Mouse (Mus musculus) neural tube, embryonic 11.5 days (tissue): ENCODE measurements around the gene Gm11549. TPM values are rescaled to one million over a fixed set of nuclear protein-coding genes. Genes with fewer than 3 reads are reported as not detected.

Experiments
- ATAC-seq: fragments of 200-750 bp; cut with Nextera tagmentation; 2 replicates; pipeline ENCODE4 v1.8.0; 2017; ENCODE audit warnings: moderate number of reproducible peaks, mild to moderate bottlenecking, moderate TSS enrichment, moderate library complexity; ENCODE audit not compliant: insufficient read depth, low FRiP score, low TSS enrichment
- DNase-seq: peaks from one replicate; pipeline ENCODE4 v3.0.0-alpha.2; 2015; ENCODE audit warnings: low spot score
- H3K27ac ChIP-seq: fragments of 300-500 bp; sonication (generic); 2 replicates; pipeline ENCODE4 v1.5.1; 2014; ENCODE audit warnings: low read depth, mild to moderate bottlenecking, low read length
- H3K27me3 ChIP-seq: fragments of 300-500 bp; sonication (generic); 2 replicates; pipeline ENCODE4 v1.6.1; 2014; ENCODE audit warnings: mild to moderate bottlenecking, low read length, mixed read lengths; ENCODE audit not compliant: control insufficient read depth, insufficient read depth
- H3K36me3 ChIP-seq: fragments of 300-500 bp; sonication (generic); 2 replicates; pipeline ENCODE4 v1.6.1; 2014; ENCODE audit warnings: mild to moderate bottlenecking, low read length, moderate library complexity, mixed read lengths; ENCODE audit not compliant: control insufficient read depth, insufficient read depth
- H3K4me1 ChIP-seq: fragments of 300-500 bp; sonication (generic); 2 replicates; pipeline ENCODE4 v1.6.1; 2014; ENCODE audit warnings: low read length, mixed read lengths; ENCODE audit not compliant: control insufficient read depth, insufficient read depth
- H3K4me2 ChIP-seq: fragments of 300-500 bp; sonication (generic); 2 replicates; pipeline ENCODE4 v1.6.1; 2014; ENCODE audit warnings: low read depth, mild to moderate bottlenecking, moderate library complexity
- H3K4me3 ChIP-seq: fragments of 300-500 bp; sonication (generic); 2 replicates; pipeline ENCODE4 v1.5.1; 2014; ENCODE audit warnings: low read depth, low read length
- H3K9ac ChIP-seq: fragments of 300-500 bp; sonication (generic); 2 replicates; pipeline ENCODE4 v1.6.1; 2014; ENCODE audit warnings: mild to moderate bottlenecking, low read length
- H3K9me3 ChIP-seq: fragments of 300-500 bp; sonication (generic); 2 replicates; pipeline ENCODE4 v1.6.1; 2016; ENCODE audit warnings: low read length; ENCODE audit not compliant: control insufficient read depth
- WGBS: fragments of 180-500 bp; shearing (Covaris S2); extraction: QIAGEN DNeasy Blood & Tissue Kit; methylation state at CpG from one replicate; pipeline ENCODE4 v1.1.7; 2014; 5-methylcytosine and 5-hydroxymethylcytosine counted together
- polyA plus RNA-seq: library from polyadenylated mRNA; unstranded; fragments of >200 nt; fragmentation: Nextera tagmentation; extraction: Ambion mirVana; gene quantifications from 2 replicates; pipeline ENCODE4 v1.2.1, GENCODE M21; 2014

Gm11549 gene
- polyA plus RNA-seq, 1 experiment from 2014 or later: 0.16 TPM

GRCm38 (mm10) chr3:36480486-36480885, 41.1 kb downstream of the Gm11549 start:
- Histone ChIP-seq H3K27me3 (no peaks in the 10 kb centered on the region), H3K4me1 (peaks cover 9% of the 10 kb centered on the region), H3K36me3 (no peaks in the 10 kb centered on the region), H3K4me2 (no peak overlapping the region), H3K9me3 (no peaks in the 10 kb centered on the region), H3K27ac (no peak overlapping the region), H3K4me3 (no peak overlapping the region), H3K9ac (no peak overlapping the region)
- DNase-seq: no peak
- WGBS: 79% methylated on average over 2 of the region's 2 CpGs
- no peak for ATAC-seq

- Histone ChIP-seq H3K27ac (no peak overlapping the region), H3K4me3 (no peak overlapping the region), H3K4me1 (peaks cover 9% of the 10 kb centered on the region), H3K9ac (no peak overlapping the region), H3K27me3 (no peaks in the 10 kb centered on the region), H3K36me3 (no peaks in the 10 kb centered on the region), H3K4me2 (no peak overlapping the region), H3K9me3 (no peaks in the 10 kb centered on the region)
- 75% methylated on average over 8 of the region's 8 CpGs for WGBS
- ATAC-seq (no peak), DNase-seq (no peak)
Observed at GRCm38 (mm10) chr3:36478776-36479175, 42.8 kb downstream of the Gm11549 start.

DNA sequence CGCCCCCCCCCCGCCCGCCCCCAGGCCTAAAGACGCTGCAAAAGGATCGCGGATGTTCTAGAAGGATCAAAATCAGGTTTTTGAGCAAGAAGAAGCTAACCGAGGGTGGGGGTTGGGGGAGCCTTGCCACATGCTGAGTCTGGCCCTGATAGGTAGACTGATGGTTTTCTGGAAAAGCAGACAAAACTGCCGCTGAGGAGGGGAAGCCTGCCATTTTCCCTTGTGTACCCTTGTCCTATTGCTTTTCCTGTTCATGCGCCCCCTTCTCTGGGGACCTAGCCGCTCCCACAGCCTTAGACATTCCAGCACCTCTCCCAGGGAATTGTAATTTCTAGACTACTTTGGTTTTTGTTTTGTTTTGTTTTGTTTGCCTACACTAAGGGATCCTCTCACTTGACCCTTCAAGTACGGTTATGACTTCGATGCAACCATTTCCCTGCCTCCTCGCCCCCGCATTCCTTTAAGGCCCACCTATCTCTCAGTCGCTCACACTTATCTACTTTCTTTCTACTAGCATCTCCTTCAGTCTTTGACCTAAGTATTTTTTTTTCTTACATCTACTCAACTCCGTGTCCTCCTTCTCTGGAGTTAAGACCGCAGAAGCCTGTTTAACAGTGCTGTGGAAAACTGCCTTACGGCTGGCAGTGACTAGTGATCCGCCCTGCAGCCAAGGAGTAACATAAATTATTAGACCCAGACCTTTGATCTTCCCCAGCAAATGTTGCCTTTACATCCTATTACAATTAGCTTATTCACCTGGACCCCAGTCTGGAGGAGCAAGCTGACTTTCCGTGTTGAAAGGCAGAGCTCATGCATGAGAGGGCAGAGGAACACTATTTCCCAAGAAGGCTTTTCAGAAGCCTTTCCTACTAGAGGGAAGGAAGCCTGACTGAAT, 45.1 kb downstream of the Gm11549 start:
- no peak overlapping the region for H3K27ac ChIP-seq

GRCm38 (mm10) chr3:36475532-36476087, 46.0 kb downstream of the Gm11549 start, which contains the start of the genes Anxa5 and 1810062G17Rik:
Gene Anxa5 (minus strand): TSS chr3:36475894.
Gene 1810062G17Rik (plus strand): TSS chr3:36475937.
- DNase-seq (peak; percentile 94), ATAC-seq (peak; percentile 98)
- Histone ChIP-seq H3K4me3 (peak within 1 kb of the TSS; percentile 60), H3K4me2 (peak within 1 kb of the TSS; percentile 95), H3K27me3 (no peaks in the 10 kb centered on the region), H3K9ac (peak within 1 kb of the TSS; percentile 79), H3K9me3 (no peaks in the 10 kb centered on the region), H3K27ac (peak within 1 kb of the TSS; percentile 44; the same call in 1 of the 2 replicates), H3K36me3 (no peaks in the 10 kb centered on the region), H3K4me1 (0 out of 2 replicates have a peak, but pooled peaks cover 5% of the 10 kb centered on the region)
- 0% methylated on average over 32 of the region's 32 CpGs for WGBS

More for the DNA sequence above, 45.1 kb downstream of the Gm11549 start:
- 30% methylated on average over 20 of the region's 20 CpGs for WGBS
- no peaks in the 10 kb centered on the region for H3K36me3 ChIP-seq
- H3K27me3 ChIP-seq: no peaks in the 10 kb centered on the region
- H3K4me3 ChIP-seq: peak overlapping the region; percentile 60
- no peak for DNase-seq
- no peaks in the 10 kb centered on the region for H3K9me3 ChIP-seq
- peaks cover 5% of the 10 kb centered on the region for H3K4me1 ChIP-seq
- peak overlapping the region; percentile 95 for H3K4me2 ChIP-seq
- no peak for ATAC-seq
- peak overlapping the region; percentile 79 for H3K9ac ChIP-seq

DNA sequence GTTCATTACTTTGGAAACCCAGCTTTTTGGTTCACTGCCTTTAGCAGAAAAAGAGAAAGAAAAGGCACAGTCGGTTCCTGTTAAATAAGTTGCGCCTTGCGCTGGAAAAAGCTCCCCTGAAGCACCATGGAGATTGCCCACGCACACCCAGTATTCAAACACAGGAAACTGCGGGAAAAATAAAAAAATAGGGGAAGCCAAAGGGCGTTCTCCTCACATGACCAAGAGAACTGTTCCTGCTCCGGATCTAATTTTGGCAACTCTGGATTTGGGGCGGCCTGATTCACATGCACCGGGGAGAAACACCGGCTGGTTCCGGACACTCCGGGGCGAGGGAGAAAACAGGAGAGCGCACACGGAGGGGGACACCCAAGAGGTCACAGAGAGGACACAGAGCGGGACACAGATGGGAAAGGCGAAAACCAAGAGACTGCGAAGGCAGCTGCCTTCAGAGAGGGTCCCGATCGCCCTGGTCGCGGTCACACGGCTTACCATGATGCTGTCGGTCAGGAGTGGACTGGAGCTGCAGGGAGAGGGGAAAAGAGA, 46.6 kb downstream of the Gm11549 start:
- Histone ChIP-seq H3K36me3 (no peaks in the 10 kb centered on the region), H3K4me3 (peak overlapping the region; percentile 60), H3K9me3 (no peaks in the 10 kb centered on the region), H3K27me3 (no peaks in the 10 kb centered on the region), H3K4me2 (peak overlapping the region; percentile 95), H3K27ac (0 out of 2 replicates have a peak overlapping the region, but pooled peaks have one; percentile 27), H3K9ac (peak overlapping the region; percentile 79), H3K4me1 (0 out of 2 replicates have a peak, but pooled peaks cover 5% of the 10 kb centered on the region)
- DNase-seq (no peak), ATAC-seq (no peak; the same call in 1 of the 2 replicates)
- WGBS: 4% methylated on average over 23 of the region's 24 CpGs

DNA sequence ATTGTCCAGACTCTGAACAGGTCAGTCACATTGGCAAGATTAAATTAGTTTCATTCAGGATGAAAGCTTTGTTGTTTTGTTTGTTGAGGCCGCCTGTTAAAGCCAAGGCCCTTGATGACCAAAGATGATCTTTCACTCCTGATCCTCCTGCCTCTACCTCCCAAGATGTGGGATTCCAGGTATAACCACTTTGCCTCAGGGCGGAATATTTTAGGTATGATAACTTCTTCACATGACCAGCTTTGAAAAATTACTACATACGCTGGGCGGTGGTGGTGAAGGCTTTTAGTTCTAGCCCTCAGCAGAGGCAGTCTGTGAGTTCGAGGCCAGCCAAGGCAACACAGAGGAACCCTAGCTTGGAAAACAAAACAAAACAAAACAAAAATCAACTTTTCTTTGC, 47.2 kb downstream of the Gm11549 start:
- Histone ChIP-seq H3K4me2 (no peak overlapping the region; the same call in 1 of the 2 replicates), H3K4me3 (peak overlapping the region; percentile 60), H3K27me3 (no peaks in the 10 kb centered on the region), H3K36me3 (no peaks in the 10 kb centered on the region), H3K9ac (no peak overlapping the region), H3K9me3 (no peaks in the 10 kb centered on the region), H3K4me1 (0 out of 2 replicates have a peak, but pooled peaks cover 5% of the 10 kb centered on the region), H3K27ac (no peak overlapping the region)
- WGBS: 81% methylated on average over 5 of the region's 5 CpGs
- ATAC-seq (no peak), DNase-seq (no peak)

DNA sequence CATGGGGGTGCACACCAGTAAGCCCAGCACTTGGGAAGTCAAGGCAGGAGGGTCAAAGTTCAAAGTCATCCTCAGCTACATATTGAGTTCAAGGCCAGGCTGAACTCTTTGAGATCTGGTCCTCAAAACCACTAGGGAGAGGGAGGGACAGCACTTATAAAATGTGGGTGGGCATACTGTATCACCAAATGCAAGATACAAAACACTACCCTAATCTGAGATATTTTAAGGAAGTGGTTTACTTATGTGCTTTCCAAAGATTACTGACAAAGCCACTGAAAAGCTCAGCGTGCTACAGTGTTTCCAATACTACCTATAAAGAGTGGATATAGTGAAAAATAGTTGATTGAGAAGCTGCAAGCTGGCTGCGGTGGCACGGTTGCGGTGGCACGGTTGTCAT, 48.4 kb downstream of the Gm11549 start:
- Histone ChIP-seq H3K27ac (no peak overlapping the region), H3K9me3 (no peaks in the 10 kb centered on the region), H3K36me3 (no peaks in the 10 kb centered on the region), H3K4me2 (no peak overlapping the region), H3K4me1 (0 out of 2 replicates have a peak, but pooled peaks cover 2% of the 10 kb centered on the region), H3K9ac (no peak overlapping the region), H3K4me3 (no peak overlapping the region), H3K27me3 (no peaks in the 10 kb centered on the region)
- ATAC-seq: no peak
- WGBS: 94% methylated on average over 5 of the region's 5 CpGs
- no peak for DNase-seq

GRCm38 (mm10) chr3:36471856-36472255, 49.8 kb downstream of the Gm11549 start:
- no peak overlapping the region for H3K4me3 ChIP-seq
- H3K27me3 ChIP-seq: no peaks in the 10 kb centered on the region
- H3K27ac ChIP-seq: no peak overlapping the region
- no peaks in the 10 kb centered on the region for H3K9me3 ChIP-seq
- 0 out of 2 replicates have a peak, but pooled peaks cover 2% of the 10 kb centered on the region for H3K4me1 ChIP-seq
- WGBS: 73% methylated on average over 4 of the region's 4 CpGs
- no peak overlapping the region for H3K9ac ChIP-seq
- DNase-seq (no peak), ATAC-seq (no peak)
- no peaks in the 10 kb centered on the region for H3K36me3 ChIP-seq
- no peak overlapping the region for H3K4me2 ChIP-seq
